Mouse (Mus musculus): ENCODE measurements around the gene Fam83d.

DNA sequence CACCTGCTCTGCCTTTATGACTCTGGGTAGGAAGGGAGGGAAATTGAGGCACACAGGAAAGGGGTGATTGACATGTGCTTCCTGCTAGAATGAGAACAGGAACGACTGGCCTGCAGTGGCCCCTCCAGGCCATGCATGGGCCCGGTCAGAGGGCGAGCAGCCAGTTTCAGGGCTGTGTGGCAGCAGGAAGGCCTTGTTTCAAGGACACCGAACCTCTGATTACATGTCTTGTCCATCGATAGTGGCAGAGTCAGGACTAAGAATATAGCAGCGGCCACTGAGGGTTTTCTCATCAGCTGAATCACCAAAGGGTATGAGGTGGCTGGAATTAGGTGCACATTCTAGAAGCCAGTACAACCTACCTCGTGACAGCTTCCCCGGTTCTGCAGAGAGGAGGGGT lies 7.0 kb downstream of the Fam83d start:
- TF ChIP-seq RCOR1 (conservative IDR thresholded peaks at IDR 0.05; ENCODE audit: low read depth, low read length), result no peak
- no peak for TF ChIP-seq CTCF (conservative IDR thresholded peaks at IDR 0.05 in 1 of 2, IDR thresholded peaks at IDR 0.05 in 1 of 2; ENCODE audit: low read depth in 2 of 2, low read length in 2 of 2)
- no peak for TF ChIP-seq MAZ (IDR thresholded peaks at IDR 0.05; ENCODE audit: low read depth, low read length)

All from CH12.LX (cell line).